Mouse (Mus musculus): ENCODE data around the gene Tril.

DNA sequence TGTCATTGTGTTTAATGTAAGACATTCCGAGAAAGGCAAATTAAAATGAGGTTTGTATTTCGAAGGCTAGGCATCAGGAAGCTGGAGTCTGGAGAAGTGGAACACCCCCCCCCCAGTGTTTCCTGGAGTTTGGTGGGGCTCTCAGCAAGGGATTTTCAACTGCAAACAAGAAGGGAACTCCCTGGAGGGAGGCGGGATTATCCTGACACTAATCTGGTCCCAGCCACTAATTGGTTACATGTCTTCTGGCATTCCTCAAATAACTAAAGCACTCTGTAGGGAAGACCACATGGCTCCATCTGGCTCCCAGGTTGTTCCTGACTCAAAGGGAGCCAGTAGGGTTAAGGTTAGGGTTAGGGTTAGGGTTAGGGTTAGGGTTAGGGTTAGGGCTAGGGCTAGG is 23.8 kb downstream of the Tril start:
- TF ChIP-seq POLR2A (IDR thresholded peaks at IDR 0.05; ENCODE audit: insufficient read depth, low read depth, low read length) (no peak), CTCF (IDR thresholded peaks at IDR 0.05) (no peak)

Measured in heart, adult 2 months (tissue).